Mouse (Mus musculus) kidney, adult 2 months (tissue): ENCODE results near the gene Polr1d. TPM values are rescaled to one million over a fixed set of nuclear protein-coding genes. Genes with fewer than 3 reads are reported as not detected.
A peak's percentile ranks its signal among the peaks of the same experiment; 100 is the strongest.

ENCODE experiments used
- DNase-seq: peaks from one replicate; pipeline ENCODE4 v3.0.0; 2021
- H3K27ac ChIP-seq: fragments of 200-500 bp; 2 replicates; pipeline ENCODE4 v1.5.1; 2012; ENCODE audit warnings: low read depth, low read length, control low read depth, inconsistent platforms; ENCODE audit not compliant: insufficient read depth
- H3K27me3 ChIP-seq: fragments of 200-500 bp; replicated peaks from 2 replicates; pipeline ENCODE4 v1.6.1; 2012; ENCODE audit warnings: mild to moderate bottlenecking, moderate library complexity, low read length, inconsistent platforms; ENCODE audit not compliant: control insufficient read depth, insufficient read depth
- H3K36me3 ChIP-seq: fragments of 200-500 bp; 2 replicates; pipeline ENCODE4 v1.6.1; 2012; ENCODE audit warnings: mild to moderate bottlenecking, moderate library complexity, low read length, inconsistent platforms; ENCODE audit not compliant: control insufficient read depth, insufficient read depth
- H3K4me1 ChIP-seq: fragments of 200-500 bp; 2 replicates; pipeline ENCODE4 v1.6.1; 2011; ENCODE audit warnings: low read length; ENCODE audit not compliant: control insufficient read depth, insufficient read depth
- H3K4me3 ChIP-seq: fragments of 200-500 bp; 2 replicates; pipeline ENCODE4 v1.5.1; 2011; ENCODE audit warnings: mild to moderate bottlenecking, low read depth, low read length, control low read depth; ENCODE audit not compliant: insufficient read depth
- CTCF ChIP-seq: fragments of 200-500 bp; conservative IDR thresholded peaks from 2 replicates; pipeline ENCODE4 v1.5.1; 2011; ENCODE audit warnings: low read depth, mild to moderate bottlenecking, control low read depth, low read length, moderate library complexity, mixed read lengths; ENCODE audit not compliant: insufficient read depth, insufficient read length
- POLR2A ChIP-seq: fragments of 200-500 bp; IDR thresholded peaks from one replicate; pipeline ENCODE4 v1.6.1; 2011; ENCODE audit warnings: low read depth, low read length, control low read depth
- WGBS: fragments of 180-500 bp; shearing (Covaris S2); methylation state at CpG from one replicate; pipeline ENCODE4 v1.1.7; 2018; 5-methylcytosine and 5-hydroxymethylcytosine counted together
- polyA plus RNA-seq: library from polyadenylated mRNA; depleted of rRNA; stranded (reverse); fragments of >200 nt; gene quantifications from 2 replicates; pipeline ENCODE4 v1.2.3, GENCODE M21; 2012

The Polr1d gene
- polyA plus RNA-seq, 1 experiment: 55.9 TPM

DNA sequence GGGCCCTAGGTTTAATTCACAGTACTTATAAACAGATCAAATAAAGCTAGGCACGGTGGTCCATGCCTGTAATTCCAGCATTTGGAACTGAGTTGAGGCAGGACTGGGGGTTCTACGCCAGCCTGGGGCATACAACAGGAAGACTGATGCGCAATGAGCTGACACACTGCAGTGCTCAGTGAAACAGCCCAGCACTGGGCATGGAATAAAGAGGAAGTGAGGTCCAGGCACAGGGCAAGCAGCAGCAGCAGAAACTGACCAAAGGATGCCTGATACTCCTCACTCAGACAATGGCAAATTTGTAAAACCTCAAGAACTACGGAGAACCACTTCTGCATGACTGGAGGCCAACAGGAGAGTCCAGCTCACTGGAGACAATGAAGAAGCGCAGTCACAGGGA is 37.5 kb upstream of the Polr1d start:
- peak overlapping the region; percentile 46 for H3K27ac ChIP-seq
- no peak for DNase-seq
- no peak overlapping the region for H3K4me3 ChIP-seq
- H3K36me3 ChIP-seq: 0 out of 2 replicates have a peak, but pooled peaks cover 3% of the 10 kb centered on the region
- 70% methylated on average over 5 of the region's 5 CpGs for WGBS
- H3K27me3 ChIP-seq: no peaks in the 10 kb centered on the region
- no peak for TF ChIP-seq CTCF
- no peak for TF ChIP-seq POLR2A
- peaks cover 8% of the 10 kb centered on the region; the same call in 1 of the 2 replicates for H3K4me1 ChIP-seq

DNA sequence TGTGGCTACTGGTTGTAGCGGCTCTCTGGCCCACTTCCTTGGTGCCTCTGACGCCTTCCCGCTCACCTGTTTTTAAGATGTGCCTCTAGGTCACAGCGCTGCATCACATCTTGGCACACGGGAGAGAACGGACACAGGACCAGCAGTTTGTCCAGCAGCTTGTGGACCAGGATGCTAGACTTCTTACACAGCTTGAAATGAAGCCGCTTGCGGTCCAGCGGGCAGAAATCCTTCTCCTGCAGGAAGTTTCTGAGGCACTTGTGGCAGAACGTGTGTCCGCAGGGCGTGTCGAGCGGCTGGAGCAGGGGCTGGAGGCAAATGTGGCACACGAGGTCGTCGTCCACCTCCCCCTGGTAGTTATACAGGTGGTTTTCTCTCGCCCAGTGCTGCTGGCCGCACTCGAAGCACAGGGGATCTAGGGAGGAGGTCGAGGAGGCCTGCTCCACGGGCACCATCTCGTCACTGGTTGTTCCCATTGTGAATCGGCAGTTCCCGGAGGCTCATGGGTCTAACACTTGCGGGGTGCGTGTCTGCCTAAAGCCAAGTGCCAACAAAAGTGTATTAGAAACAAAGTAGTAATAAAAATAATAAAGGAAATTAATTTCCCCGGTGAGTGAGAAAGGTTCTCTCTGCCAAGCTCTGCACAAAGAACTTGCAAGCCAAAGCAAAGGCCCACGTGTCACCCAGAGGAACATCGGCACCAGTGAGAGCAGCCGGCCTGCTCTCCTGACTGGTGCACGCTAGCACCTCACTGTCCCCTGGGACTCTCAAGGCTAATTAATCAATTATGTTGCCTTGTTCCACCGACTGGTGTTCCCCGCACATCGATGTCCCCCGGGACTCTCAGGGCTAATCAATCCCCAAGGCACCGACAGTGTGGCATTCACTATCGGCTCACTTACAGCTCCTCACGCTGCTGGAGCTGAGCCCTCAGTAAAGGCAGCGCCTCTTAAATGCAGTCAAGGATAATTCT is 34.6 kb upstream of the Polr1d start:
- Histone ChIP-seq H3K27ac (no peak overlapping the region), H3K4me3 (no peak overlapping the region), H3K27me3 (no peaks in the 10 kb centered on the region), H3K36me3 (0 out of 2 replicates have a peak, but pooled peaks cover 3% of the 10 kb centered on the region), H3K4me1 (0 out of 2 replicates have a peak, but pooled peaks cover 5% of the 10 kb centered on the region)
- peak; percentile 26 for DNase-seq
- TF ChIP-seq POLR2A (no peak), CTCF (no peak)
- WGBS: 74% methylated on average over 40 of the region's 40 CpGs

DNA sequence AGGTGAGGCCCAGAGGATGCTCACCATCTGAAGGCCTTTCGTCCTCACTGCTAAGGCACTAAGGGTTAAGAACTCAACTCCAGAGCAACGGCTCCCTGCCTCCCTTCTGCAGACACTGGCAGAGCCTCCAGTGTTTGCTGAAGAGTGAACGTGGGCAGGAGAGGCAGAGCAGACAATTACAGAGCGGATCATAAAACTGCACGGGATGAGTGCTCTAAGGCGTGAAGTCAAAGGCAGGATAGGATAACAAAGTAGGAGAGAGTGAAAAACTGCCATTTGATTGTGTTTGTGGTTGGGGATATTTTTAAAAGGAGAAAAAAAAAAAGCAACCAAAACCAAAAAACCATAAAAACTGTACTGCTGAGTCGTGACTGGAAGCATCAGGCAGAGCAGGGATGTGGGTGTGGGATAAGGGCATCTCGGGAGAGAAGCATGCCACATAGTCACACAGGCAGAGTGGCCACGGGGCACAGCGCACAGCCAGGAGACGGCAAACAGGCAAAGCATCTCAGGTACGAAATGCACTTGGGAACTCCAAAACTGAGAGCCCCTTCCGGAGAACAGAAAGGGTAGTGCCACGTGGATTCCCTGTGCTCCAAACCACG is 33.5 kb upstream of the Polr1d start:
- Histone ChIP-seq H3K4me1 (0 out of 2 replicates have a peak, but pooled peaks cover 5% of the 10 kb centered on the region), H3K4me3 (no peak overlapping the region), H3K36me3 (0 out of 2 replicates have a peak, but pooled peaks cover 3% of the 10 kb centered on the region), H3K27me3 (no peaks in the 10 kb centered on the region), H3K27ac (no peak overlapping the region)
- WGBS: 63% methylated on average over 15 of the region's 15 CpGs
- no peak for TF ChIP-seq CTCF
- no peak for TF ChIP-seq POLR2A
- DNase-seq: no peak

DNA sequence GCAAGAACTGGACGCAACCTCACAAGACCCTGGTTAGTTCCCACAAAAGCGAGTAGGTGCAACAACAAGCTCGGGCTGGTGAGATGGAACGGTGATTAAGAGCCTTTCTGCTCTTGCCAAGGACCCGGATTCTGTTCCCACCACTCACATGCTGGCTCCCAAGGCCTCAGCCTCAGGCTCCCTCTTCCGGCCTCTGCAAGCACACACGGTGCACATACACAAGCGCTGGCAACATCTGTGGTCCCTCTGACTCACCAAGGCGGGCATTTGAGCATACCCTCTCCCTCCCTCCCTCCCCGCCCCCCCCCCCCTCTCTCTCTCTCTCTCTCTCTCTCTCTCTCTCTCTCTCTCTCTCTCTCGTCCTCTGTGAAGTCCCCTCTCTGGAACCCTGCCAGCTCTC is 31.5 kb upstream of the Polr1d start:
- no peak overlapping the region for H3K4me3 ChIP-seq
- 0 out of 2 replicates have a peak, but pooled peaks cover 3% of the 10 kb centered on the region for H3K36me3 ChIP-seq
- 68% methylated on average over 10 of the region's 11 CpGs for WGBS
- no peak for DNase-seq
- H3K27ac ChIP-seq: no peak overlapping the region
- no peaks in the 10 kb centered on the region for H3K4me1 ChIP-seq
- TF ChIP-seq POLR2A: no peak
- no peak for TF ChIP-seq CTCF
- no peaks in the 10 kb centered on the region for H3K27me3 ChIP-seq

DNA sequence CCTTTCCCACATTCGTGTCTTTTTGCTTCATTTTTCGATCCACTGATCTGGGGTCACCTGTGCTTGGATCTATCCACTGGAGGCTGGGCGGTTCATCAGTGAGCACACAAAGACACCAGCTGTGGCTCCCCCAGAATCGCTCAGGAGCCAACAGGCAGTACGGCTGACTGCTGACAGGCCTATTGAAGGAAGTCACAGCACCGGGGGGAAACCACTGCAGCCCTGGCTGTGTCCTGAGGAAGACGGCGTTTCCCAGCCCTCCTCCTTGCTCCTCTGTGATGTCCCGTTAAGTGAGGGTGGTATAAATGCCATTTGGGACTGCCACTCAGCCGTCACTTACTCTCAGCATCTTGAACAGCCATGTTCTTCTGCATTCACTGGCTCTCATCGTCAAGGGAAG is 30.9 kb upstream of the Polr1d start:
- no peaks in the 10 kb centered on the region for H3K27me3 ChIP-seq
- TF ChIP-seq POLR2A (no peak), CTCF (no peak)
- no peaks in the 10 kb centered on the region for H3K4me1 ChIP-seq
- 0 out of 2 replicates have a peak overlapping the region, but pooled peaks have one; percentile 54 for H3K27ac ChIP-seq
- 59% methylated on average over 11 of the region's 11 CpGs for WGBS
- H3K36me3 ChIP-seq: 0 out of 2 replicates have a peak, but pooled peaks cover 3% of the 10 kb centered on the region
- no peak overlapping the region for H3K4me3 ChIP-seq
- DNase-seq: peak; percentile 29

DNA sequence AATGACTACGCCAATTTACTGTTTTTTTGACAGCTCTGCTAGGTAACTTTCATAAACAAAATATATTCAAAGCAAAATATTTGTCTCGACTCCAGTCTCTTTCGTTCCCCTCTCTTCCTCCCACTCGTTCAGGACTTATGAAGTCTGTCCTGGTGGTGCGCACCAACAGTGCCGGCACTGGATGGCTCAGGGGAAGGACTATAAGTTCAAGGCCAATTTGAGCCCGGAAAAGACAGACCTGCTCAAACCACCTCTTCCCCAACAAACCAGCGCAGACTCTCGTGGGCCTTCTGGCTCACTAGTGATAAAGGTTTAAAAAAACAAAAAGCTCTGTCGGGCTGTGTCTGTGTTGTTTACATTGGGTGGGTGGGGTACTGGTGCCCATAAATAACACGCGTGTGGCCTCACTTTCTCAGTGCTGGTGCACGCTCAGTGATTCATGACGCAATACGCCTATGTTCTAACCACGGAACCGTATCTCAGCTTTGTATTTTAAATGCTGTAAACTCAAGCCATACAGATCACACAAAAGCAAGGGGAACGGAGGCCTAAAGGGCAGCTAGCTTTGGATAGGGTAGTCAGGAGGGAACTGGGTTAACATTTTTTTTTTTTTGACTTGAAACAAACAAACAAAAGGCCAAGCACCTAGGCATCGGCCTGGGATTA is 27.2 kb upstream of the Polr1d start:
- Histone ChIP-seq H3K27me3 (no peaks in the 10 kb centered on the region), H3K36me3 (no peaks in the 10 kb centered on the region), H3K4me3 (no peak overlapping the region), H3K4me1 (peaks cover 17% of the 10 kb centered on the region), H3K27ac (no peak overlapping the region)
- no peak for DNase-seq
- WGBS: 67% methylated on average over 19 of the region's 19 CpGs
- TF ChIP-seq POLR2A: no peak
- TF ChIP-seq CTCF: no peak
